Mouse (Mus musculus) megakaryocyte-erythroid progenitor cell, adult 5-6 weeks (primary cell): ENCODE measurements around the gene Pigq. TPM values are rescaled to one million over a fixed set of nuclear protein-coding genes. Genes with fewer than 3 reads are reported as not detected.
A peak's percentile ranks its signal among the peaks of the same experiment; 100 is the strongest.

Experiments used
- ATAC-seq: replicated peaks from 2 replicates; pipeline ENCODE4 v1.8.0; 2016; ENCODE audit warnings: mild to moderate bottlenecking, inconsistent platforms; ENCODE audit not compliant: severe bottlenecking, poor library complexity, low FRiP score, low TSS enrichment
- total RNA-seq, 2 experiments: library from RNA; stranded (forward) in 1 of 2; stranded (reverse) in 1 of 2; fragments of 200-1000, 215-1000 nt in 1 of 2; fragments of >200 nt in 1 of 2; fragmentation: Nextera tagmentation in 1 of 2; gene quantifications; 2 replicates each; pipeline ENCODE4 v1.2.3; 2014 to 2017

Gene Pigq
- total RNA-seq, 2 experiments from 2014 or later = 156 to 231 TPM

DNA sequence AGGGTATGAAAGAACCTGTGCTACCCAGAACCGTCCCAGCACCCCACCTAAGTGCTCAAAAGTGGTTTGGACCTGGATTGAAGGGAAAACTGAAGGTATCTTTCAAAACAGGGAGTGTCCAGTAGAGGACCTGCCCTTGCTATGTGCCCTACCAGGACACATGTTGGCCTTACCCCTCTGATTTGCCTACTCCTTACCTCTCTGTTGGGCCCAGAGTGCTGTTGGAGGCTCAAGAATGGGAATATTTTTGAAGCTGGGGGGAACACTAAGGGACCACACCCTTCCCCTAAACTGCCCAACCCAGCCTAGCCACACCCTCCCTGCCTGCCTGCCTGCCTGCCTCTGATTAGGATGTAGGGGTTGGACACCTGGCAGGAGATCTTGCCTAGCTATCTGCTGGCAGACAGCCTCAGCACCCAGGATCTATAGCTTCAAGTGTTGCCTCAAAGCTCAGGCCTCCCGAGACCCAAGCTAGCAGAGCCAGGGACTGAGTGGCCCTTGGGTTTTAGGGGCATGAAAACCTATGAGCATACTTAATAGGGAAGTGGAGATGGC is 2.1 kb downstream of the Pigq start:
- peak; percentile 88 for ATAC-seq

DNA sequence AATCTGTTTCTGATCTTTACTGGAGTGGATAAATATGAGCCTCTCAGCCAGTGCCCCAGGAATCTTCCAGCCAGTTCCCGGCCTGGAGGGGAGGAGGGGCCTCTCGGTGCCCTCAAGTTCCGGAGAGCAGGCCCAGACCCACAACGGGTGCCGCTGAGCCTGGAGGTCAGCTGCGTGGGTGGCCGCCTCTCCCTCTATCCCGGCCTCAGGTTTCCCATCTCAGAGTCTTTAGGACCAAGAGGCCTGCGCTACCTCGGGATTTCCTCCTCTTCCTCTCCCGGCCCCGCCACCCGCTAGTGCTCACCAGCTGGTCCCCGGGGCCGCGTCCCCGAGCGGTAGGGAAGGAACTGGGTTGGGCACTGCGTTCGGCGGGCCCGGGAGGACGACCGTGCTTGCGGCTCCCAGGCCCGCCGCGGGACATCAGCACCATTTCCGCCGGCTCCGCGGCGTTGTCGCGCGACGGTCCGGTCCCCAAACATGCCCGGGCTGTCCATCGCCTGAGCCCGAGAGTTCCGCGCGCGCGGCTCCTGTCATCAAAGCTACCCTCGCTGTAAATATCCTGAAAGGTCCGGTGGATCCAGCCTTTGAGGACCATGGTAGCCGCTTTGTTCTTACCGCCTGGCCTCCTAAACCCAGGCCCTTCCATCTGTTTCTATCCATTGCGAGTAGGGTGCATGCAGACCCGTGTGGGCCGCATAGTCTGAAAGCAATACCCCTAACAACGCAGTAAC is 3.1 kb downstream of the Pigq start:
- no peak for ATAC-seq

DNA sequence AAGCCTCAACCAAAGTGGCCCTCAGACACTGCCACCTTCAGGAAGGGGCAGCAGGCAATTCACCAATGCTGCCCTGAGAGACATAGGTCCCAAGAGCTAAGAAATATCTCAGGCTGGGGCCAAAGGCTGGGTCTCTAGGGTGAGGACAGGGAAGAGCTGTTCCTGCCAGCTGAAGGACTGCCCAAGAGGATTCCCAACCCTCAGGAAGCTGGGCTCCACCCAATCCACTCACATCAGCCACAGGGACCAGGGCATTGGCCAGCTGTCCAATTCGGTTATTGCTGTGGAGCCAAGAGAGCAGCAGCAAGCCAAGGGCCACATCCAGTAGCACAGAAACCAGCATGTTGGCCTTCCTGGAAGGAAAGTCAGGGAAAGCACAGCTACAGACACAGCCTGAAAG is 10.2 kb downstream of the Pigq start:
- no peak for ATAC-seq

DNA sequence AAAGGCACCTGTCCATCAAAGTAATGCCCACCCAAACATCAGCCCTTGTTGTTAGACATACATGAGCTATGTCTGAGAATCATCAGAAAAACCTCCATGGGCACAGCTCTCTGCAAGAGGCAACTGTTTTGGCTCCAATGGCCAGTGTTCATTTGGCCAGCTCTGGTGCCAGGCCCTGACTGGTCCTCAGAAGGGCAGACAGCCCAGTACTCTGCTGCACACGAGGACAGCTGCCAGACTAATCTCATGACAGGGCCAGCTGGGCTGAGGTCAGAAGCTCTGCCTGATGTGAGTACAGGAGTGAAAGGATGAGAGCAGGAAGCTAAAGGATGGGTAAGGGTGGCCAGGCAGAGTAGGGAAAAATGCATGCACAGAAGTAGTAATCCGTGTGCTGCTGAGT is 19.4 kb downstream of the Pigq start:
- ATAC-seq = no peak

DNA sequence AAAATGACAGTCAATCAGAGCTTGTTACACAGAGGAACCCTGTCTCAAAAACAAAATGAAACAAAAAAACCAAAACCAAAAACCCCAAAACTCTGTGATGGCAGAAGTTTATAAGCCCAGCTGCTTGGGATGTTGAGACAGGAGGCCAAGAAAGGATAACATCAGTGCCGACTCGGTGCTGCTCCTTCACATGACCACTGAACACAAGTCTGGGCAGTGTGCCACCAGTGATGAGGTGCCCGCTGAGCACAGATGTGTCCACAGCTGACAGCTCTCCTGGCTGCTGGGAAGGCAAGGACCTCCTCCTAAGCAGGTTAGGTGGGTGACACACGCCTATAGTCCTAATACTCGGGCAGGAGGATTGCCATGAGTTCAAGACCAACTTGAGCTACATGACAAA is 22.6 kb downstream of the Pigq start:
- ATAC-seq = 0 out of 2 replicates have a peak, but pooled peaks have one; percentile 17

DNA sequence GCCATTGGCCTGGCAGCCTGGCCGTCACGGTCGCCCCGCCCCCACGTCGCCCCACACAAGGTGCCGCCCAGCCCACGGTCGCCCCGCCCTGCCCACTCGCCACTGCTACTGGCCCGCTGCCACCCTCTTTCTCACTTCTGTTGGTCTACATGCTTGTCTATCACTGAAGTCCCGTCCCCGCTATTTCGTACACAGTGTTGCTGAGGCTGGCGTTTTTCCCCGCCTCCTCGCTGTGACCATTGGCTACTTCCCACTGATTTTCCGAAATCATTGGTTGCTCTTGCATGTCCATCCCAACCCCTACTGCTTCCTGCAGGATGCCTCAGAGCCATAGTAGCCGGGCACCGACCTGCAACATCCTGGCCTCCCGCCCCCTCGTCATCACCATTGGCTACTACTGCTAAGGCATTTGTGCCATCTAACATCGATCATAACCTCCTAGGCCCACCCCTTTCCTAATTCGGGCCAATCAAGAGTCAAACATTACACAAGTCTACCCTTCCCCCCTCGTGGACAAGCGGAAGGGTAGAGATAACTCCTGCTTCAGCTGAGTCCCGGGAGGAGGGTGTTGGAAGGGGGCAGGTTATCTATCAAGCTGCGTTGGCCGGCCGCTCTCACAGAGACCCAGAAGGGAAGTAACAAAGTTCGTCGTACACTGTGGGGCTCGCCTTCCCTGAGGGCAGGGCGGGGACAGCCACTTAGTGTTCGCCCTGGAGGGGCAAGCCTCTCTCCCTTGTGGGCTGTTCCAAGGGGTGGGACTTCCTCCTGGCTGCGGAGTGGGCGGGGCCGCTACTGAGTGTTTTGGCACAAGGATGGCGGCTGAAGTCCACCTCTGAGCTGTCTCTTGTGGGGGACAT is 24.7 kb downstream of the Pigq start:
- ATAC-seq = peak; percentile 91

DNA sequence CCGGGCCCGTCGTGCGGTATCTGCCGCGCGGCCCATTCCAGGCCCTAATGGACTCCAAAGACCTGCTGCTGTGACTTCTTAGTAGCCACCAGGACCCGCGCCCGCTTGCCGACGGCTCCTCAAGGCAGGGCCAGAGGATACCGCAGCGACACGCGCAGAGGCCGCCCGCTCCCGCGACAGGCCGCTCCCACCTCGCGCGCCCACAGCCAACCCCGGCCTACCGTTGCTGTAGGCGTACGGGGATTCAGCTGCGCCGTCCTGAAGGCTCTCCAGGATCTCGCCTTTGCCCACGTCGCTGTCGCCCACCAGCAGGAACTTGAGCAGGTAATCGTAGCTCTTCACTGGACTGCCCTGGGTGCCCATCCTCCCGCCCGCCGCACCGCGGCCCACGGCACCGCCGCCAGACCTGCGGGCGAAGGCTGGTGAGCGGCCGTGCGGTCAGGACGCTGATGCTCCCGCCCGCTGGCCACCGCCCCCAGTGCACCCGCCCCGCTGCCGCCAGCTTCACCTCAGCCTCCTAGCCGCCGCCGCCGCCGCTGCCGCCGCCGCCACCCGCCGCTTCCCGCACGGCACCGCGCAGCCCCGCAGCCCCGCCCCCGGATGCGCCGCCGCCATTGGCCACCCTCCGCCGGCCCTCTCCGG is 25.5 kb downstream of the Pigq start, which contains the start of gene Rab40c:
TSS of gene Rab40c (minus strand) at position 584 of the 642 bp plus-strand sequence.
- no peak for ATAC-seq

DNA sequence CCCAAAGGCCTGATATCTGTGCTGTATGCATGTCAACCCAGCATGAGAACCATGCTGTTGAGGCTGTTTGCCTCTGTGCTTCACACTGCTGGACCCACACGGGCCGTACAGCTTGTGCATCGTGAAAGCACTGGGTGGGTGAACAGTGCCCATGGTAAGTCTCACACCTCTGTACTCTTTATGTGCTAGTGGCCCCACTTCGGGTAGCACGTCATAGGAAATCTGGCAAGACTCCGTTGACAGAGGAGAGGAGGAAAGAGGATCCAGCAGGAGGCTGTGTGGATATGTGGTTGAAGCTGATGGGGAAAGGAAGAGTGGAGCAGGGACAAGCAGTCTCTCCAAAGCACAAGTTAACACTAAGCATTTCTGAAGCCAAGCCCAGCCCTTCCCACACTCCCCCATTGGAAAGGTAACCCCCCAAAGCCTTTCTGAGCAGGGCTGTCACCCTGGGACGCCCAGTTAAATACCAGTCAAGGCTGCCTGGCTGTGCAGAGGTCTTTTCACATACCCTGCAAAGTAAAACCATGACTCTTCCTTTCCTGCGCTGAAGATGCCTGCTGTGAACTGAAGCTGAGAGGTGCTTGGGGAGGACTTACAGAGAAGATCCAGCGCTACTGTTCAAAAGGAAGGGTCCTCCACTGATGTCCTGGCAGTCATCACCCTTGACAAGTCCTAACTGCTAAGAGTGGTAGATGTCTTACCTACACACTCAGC is 26.5 kb downstream of the Pigq start:
- ATAC-seq = no peak

DNA sequence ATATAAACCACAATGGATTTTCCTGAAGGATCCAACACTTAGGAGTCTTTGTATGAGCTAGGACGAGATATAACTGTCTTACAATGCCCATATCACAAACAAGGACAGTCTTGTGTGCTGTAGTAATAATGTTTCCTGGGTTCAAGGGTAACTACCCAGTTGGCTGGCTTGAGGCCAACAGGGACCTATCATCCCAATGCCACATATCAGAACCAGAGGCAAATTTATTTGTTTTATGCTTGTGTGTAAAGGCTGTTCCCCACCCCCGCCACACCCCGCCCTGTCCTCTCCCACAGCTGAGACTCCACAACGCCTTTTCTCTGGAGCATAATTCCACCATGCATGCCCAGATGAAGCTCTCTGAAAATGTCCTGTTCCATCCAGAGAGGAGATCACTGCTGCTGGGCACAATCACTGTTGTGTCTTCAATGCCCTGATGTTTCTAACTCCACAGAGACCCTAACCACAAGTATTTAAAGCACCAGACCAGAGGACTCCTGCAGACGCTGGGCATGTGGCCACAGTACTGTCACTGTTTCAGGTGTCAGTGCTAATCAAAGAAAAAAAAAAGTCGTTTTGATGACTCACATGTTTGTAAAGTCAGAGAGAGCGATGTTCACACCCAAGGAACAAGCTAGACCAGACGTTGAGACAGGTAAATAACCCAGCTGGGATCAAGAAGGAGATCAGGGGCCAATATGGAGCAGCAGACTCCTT is 27.6 kb downstream of the Pigq start:
- ATAC-seq = no peak

DNA sequence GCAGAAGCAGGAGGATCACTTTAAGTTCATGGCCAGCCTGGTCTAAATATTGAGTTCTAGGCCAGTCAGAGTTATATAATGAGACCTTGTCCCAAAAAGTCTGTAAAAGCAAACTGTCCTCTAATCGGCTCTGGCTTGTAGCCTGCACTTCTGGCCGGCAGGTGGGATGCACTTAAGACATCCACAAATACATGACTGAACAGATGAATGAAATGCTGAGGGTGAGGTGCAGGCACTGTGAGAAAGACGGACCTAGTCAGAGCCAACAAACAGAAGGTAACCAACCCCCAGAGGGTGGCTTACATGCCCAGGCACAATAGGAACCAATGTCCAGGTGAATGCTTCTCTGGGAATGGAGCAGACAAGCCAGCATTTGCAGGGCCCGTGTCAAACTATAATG is 30.4 kb downstream of the Pigq start:
- no peak for ATAC-seq

DNA sequence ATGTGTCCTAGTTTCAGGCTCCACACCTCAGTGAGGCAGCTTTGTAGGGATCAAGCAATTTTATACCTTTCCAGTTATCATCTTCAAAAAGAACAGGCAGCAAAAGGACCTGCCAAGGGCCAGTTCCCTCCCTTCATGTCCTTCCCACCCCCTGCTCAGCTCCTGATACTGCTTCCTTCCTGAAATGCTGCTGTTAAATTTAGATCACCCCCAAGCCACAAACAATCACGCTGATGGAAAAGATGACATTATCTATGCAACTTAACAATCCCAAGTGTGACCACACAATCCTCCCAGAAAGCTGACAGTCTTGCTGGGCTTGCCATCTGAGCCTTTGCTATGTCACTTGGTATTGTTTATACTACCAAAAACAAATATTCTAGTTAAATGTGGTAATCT is 30.9 kb downstream of the Pigq start:
- 0 out of 2 replicates have a peak, but pooled peaks have one; percentile 17 for ATAC-seq

DNA sequence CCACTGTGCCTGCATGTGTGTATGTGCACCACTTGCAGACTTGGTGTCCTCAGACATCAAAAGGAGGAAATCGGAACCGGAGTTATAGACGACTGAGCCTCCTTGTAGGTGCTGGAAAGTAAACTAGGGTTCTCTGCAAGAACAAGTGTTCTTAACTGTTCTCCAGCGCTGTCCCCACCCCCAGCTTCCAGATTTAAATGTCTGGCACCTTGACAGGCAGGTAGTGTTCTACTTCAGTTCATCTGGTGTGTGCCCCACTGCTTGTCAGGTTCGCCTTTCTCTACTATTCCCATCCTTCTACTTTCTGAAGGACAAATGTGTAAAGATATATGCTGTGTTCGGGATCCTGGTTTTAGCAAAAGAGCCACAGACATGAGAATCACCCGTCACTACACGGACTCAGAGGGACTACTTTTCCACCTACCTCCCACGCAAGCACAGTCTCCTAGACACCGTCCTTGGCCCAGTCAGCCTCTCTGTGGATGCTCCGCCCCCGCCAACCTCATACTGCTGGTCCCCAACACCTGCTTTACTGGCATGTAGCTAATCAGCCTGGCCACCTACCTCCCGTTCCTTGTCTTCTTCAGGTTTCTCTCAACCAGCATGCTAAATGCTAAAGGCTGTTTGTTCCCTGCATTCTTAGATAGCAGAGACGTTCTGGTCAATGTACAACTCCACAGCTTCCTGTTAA is 31.4 kb downstream of the Pigq start:
- no peak for ATAC-seq

DNA sequence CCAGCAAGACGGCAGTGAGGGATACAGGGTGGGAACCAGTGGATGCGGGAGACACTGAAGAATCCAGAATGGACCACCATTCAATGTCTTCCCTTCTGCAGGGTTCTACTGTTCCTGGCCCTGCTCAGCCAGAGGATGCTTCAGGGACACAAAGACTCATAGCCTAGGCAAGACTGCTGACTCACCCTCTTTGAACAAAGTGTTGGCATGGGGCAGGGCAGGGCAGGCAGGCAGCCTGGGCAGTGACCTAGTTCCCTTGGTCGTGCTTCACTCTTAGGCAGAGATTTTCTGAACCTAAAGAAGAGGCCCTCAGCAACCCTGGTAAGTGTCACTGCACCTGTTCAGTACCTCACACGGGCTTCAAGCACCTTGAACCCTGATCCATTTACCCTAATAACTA is 32.9 kb downstream of the Pigq start:
- ATAC-seq = no peak

DNA sequence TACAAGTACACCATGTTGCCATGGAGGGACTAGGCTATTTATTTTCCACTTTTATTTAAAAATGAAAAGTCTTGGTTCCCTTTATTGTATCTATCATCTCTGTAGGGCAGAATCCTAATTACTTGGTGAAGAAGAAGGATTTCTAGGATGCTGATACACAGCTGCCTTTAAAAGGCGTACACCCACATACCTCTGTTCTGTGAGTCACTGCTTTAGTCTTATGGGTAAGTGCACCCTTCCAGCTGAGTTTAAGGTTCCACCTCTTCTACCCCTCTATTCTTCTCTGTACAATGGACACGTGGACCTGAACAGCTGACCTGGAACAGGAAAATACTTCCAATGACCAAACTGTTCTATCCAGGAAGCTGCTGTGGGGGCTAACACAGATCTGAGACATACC is 37.1 kb downstream of the Pigq start:
- ATAC-seq = no peak

DNA sequence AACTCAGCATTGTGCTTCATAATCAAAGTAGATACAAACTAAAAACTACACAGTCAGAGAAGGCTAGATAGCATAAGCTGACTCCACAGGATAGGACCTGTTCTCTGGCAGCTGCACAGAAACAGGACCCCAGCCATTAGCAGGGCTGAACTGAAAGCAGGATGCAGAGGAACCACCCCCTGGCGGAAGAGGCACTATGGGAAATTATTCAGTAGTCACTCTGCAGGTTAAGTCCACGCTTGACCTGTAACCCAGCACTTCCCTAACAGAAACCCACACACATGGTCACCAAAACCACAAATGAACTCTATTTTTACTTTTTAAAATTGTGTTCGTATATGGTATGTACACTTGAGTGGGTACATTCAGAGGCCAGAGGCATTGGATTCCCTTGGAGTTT is 41.7 kb downstream of the Pigq start:
- no peak for ATAC-seq

DNA sequence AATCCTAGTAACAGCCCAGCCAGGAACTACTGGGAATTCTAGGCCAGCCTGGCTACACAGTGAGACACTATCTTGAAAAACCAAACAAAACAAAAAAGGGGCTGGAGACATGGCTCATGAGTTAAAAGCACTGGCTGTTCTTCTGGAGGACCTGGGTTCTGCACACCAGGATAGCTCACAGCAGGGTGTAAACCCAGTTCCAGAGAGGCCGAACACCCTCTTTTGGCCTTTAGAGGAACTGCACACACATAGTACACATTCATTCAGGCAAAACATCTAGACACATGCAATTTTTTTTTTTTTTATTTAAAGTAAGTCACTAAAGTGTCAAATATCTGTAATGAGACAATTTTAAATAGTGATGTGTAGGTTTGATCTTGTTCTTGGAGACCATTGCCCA is 44.5 kb downstream of the Pigq start:
- no peak for ATAC-seq

DNA sequence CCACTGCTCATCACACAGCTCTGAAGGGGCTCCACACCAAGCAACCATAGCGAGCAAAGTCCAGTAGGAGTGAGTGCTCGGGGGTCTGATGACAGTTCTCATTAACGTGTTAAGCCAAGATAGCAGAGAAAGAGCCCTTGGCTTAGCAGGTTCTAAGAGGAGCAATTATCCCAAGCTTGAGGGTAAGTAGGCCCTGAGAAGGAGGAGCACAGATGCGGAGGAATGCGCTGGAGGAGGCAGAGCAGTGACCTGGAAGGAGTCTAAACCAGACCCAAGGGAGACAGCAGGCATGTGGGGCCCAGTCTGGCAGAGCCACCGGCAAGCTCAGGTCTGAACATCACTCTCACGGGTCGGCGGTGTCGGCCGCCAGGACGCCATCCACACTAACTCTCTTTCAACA is 48.8 kb downstream of the Pigq start:
- no peak for ATAC-seq

DNA sequence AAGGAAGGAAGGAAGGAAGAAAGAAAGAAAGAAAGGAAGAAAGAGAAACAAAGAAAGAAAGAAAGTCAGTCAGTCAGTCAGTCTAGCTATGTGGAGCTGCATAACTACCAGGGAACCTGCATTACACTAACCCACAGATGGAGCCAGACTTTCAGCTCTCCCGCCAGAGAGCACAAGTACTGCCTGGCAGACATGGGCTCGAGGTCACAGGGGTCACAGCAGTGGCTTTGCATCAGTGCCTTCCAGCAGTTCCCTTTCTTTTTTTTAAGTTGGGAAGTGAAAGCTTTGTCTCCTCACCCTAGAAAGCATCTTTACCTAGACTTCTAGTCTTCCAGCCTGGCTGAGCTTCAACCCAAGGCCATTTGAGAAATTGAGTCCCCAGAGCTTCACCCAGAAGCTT is 49.3 kb downstream of the Pigq start:
- no peak for ATAC-seq
